Mouse (Mus musculus) hindbrain, embryonic 10.5 days (tissue): Measurements from ENCODE around the gene Capns1. TPM values are rescaled to one million over a fixed set of nuclear protein-coding genes. Genes with fewer than 3 reads are reported as not detected.
A peak's percentile ranks its signal among the peaks of the same experiment; 100 is the strongest.
"Not testable (repeated sequence)": the region's sequence is repeated elsewhere in the genome, so short reads cannot be mapped to it uniquely, and the experiment has no call there.

ENCODE experiments used
- DNase-seq: peaks from one replicate; pipeline ENCODE4 v3.0.0-alpha.2; 2017; ENCODE audit warnings: low spot score
- H3K27ac ChIP-seq: fragments of 300-500 bp; sonication (generic); 2 replicates; pipeline ENCODE4 v1.5.1; 2016; ENCODE audit warnings: mild to moderate bottlenecking, moderate library complexity
- H3K27me3 ChIP-seq: fragments of 300-500 bp; sonication (generic); 2 replicates; pipeline ENCODE4 v1.6.1; 2016; ENCODE audit warnings: mild to moderate bottlenecking; ENCODE audit not compliant: poor library complexity, insufficient read depth, severe bottlenecking
- H3K36me3 ChIP-seq: fragments of 300-500 bp; sonication (generic); 2 replicates; pipeline ENCODE4 v1.6.1; 2016; ENCODE audit warnings: mild to moderate bottlenecking, moderate library complexity
- H3K4me1 ChIP-seq: fragments of 300-500 bp; sonication (generic); replicated peaks from 2 replicates; pipeline ENCODE4 v1.6.1; 2016; ENCODE audit warnings: mild to moderate bottlenecking
- H3K4me3 ChIP-seq: fragments of 300-500 bp; sonication (generic); 2 replicates; pipeline ENCODE4 v1.5.1; 2016; ENCODE audit warnings: mild to moderate bottlenecking, moderate library complexity
- H3K9me3 ChIP-seq: fragments of 300-500 bp; sonication (generic); 2 replicates; pipeline ENCODE4 v1.6.1; 2016; ENCODE audit warnings: mild to moderate bottlenecking, moderate library complexity
- WGBS: fragments of 180-500 bp; shearing (Covaris S2); methylation state at CpG from one replicate; pipeline ENCODE4 v1.1.7; 2016; 5-methylcytosine and 5-hydroxymethylcytosine counted together
- polyA plus RNA-seq: library from polyadenylated mRNA; unstranded; fragments of >200 nt; fragmentation: Nextera tagmentation; extraction: Ambion mirVana; gene quantifications from 2 replicates; pipeline ENCODE4 v1.2.1, GENCODE M21; 2016

Capns1 gene
- 65.1 and 72.5 TPM in 2 replicates for polyA plus RNA-seq

GRCm38 (mm10) chr7:30198481-30198971, at the start of gene Capns1:
TSS of gene Capns1 (minus strand) at chr7:30198811.
- H3K9me3 ChIP-seq = no peaks in the 10 kb centered on the region
- DNase-seq = peak; percentile 75
- H3K27me3 ChIP-seq = no peaks in the 10 kb centered on the region
- H3K36me3 ChIP-seq = no peaks in the 10 kb centered on the region
- 0 out of 2 replicates have a peak within 1 kb of the TSS, but pooled peaks have one; percentile 35 for H3K27ac ChIP-seq
- peaks cover 26% of the 10 kb centered on the region for H3K4me1 ChIP-seq
- WGBS = 12% methylated on average over 8 of the region's 8 CpGs
- peak within 1 kb of the TSS; percentile 31 for H3K4me3 ChIP-seq

GRCm38 (mm10) chr7:30237374-30237773, 38.8 kb upstream of the Capns1 start:
- Histone ChIP-seq H3K4me1 (peaks cover 15% of the 10 kb centered on the region), H3K36me3 (peaks cover 59% of the 10 kb centered on the region)
- not testable (repeated sequence) for H3K4me3 ChIP-seq, H3K27ac ChIP-seq, H3K9me3 ChIP-seq, DNase-seq, H3K27me3 ChIP-seq
- WGBS = 89% methylated on average over 3 of the region's 3 CpGs

GRCm38 (mm10) chr7:30235625-30236024, 37.0 kb upstream of the Capns1 start, which contains the start of gene Ovol3:
TSS of gene Ovol3 (minus strand) at chr7:30235725.
- Histone ChIP-seq H3K9me3 (no peaks in the 10 kb centered on the region), H3K36me3 (peaks cover 42% of the 10 kb centered on the region), H3K4me1 (peaks cover 22% of the 10 kb centered on the region), H3K4me3 (no peak within 1 kb of the TSS), H3K27ac (no peak within 1 kb of the TSS), H3K27me3 (no peaks in the 10 kb centered on the region)
- DNase-seq = no peak
- WGBS = 85% methylated on average over 4 of the region's 4 CpGs

GRCm38 (mm10) chr7:30235091-30235490, 36.5 kb upstream of the Capns1 start:
- peaks cover 37% of the 10 kb centered on the region for H3K36me3 ChIP-seq
- H3K4me1 ChIP-seq = peaks cover 25% of the 10 kb centered on the region
- no peaks in the 10 kb centered on the region for H3K27me3 ChIP-seq
- H3K9me3 ChIP-seq = no peaks in the 10 kb centered on the region
- no peak overlapping the region for H3K4me3 ChIP-seq
- WGBS = 93% methylated on average over 8 of the region's 8 CpGs
- no peak for DNase-seq
- H3K27ac ChIP-seq = no peak overlapping the region

GRCm38 (mm10) chr7:30234276-30234858, 35.8 kb upstream of the Capns1 start:
- Histone ChIP-seq H3K4me1 (peaks cover 25% of the 10 kb centered on the region), H3K36me3 (peaks cover 36% of the 10 kb centered on the region), H3K27ac (no peak overlapping the region), H3K27me3 (no peaks in the 10 kb centered on the region), H3K9me3 (no peaks in the 10 kb centered on the region), H3K4me3 (no peak overlapping the region)
- 94% methylated on average over 15 of the region's 15 CpGs for WGBS
- no peak for DNase-seq

- DNase-seq = no peak
- H3K4me3 ChIP-seq = peak overlapping the region; percentile 79
- H3K27ac ChIP-seq = no peak overlapping the region
- peaks cover 25% of the 10 kb centered on the region for H3K4me1 ChIP-seq
- peaks cover 40% of the 10 kb centered on the region for H3K36me3 ChIP-seq
- no peaks in the 10 kb centered on the region for H3K27me3 ChIP-seq
- WGBS = 90% methylated on average over 20 of the region's 20 CpGs
- H3K9me3 ChIP-seq = no peaks in the 10 kb centered on the region
Observed at GRCm38 (mm10) chr7:30233387-30233786, 34.8 kb upstream of the Capns1 start.

GRCm38 (mm10) chr7:30232631-30233148, 34.1 kb upstream of the Capns1 start:
- peaks cover 25% of the 10 kb centered on the region for H3K4me1 ChIP-seq
- H3K27ac ChIP-seq = peak overlapping the region; percentile 95
- H3K27me3 ChIP-seq = no peaks in the 10 kb centered on the region
- peak; percentile 67 for DNase-seq
- 5% methylated on average over 24 of the region's 24 CpGs for WGBS
- H3K36me3 ChIP-seq = peaks cover 47% of the 10 kb centered on the region
- no peaks in the 10 kb centered on the region for H3K9me3 ChIP-seq
- peak overlapping the region; percentile 79 for H3K4me3 ChIP-seq

- Histone ChIP-seq H3K27me3 (no peaks in the 10 kb centered on the region), H3K9me3 (no peaks in the 10 kb centered on the region), H3K4me1 (peaks cover 25% of the 10 kb centered on the region), H3K36me3 (peaks cover 55% of the 10 kb centered on the region), H3K27ac (peak within 1 kb of the TSS; percentile 95), H3K4me3 (peak within 1 kb of the TSS; percentile 79)
- under 1% methylated on average over 67 of the region's 67 CpGs for WGBS
- DNase-seq = peak; percentile 97
Observed at GRCm38 (mm10) chr7:30231669-30232454, 33.3 kb upstream of the Capns1 start, which contains the start of the genes Polr2i and Tbcb. TSS of gene Polr2i (plus strand) at chr7:30231948. TSS of gene Tbcb (minus strand) at chr7:30232272.

- no peak for DNase-seq
- Histone ChIP-seq H3K36me3 (peaks cover 61% of the 10 kb centered on the region), H3K27ac (peak overlapping the region; percentile 95), H3K27me3 (no peaks in the 10 kb centered on the region), H3K4me3 (peak overlapping the region; percentile 79), H3K4me1 (peaks cover 25% of the 10 kb centered on the region), H3K9me3 (no peaks in the 10 kb centered on the region)
- under 1% methylated on average over 16 of the region's 16 CpGs for WGBS
Observed at GRCm38 (mm10) chr7:30231328-30231668, 32.7 kb upstream of the Capns1 start.

GRCm38 (mm10) chr7:30224206-30224605, 25.6 kb upstream of the Capns1 start:
- Histone ChIP-seq H3K27ac (no peak overlapping the region), H3K9me3 (no peaks in the 10 kb centered on the region), H3K4me3 (no peak overlapping the region), H3K4me1 (peaks cover 9% of the 10 kb centered on the region), H3K36me3 (peaks cover 70% of the 10 kb centered on the region), H3K27me3 (no peaks in the 10 kb centered on the region)
- DNase-seq = no peak
- 90% methylated on average over 12 of the region's 12 CpGs for WGBS

GRCm38 (mm10) chr7:30222205-30222604, 23.6 kb upstream of the Capns1 start:
- no peaks in the 10 kb centered on the region for H3K9me3 ChIP-seq
- H3K36me3 ChIP-seq = peaks cover 53% of the 10 kb centered on the region
- no peaks in the 10 kb centered on the region for H3K27me3 ChIP-seq
- no peak for DNase-seq
- H3K4me1 ChIP-seq = peaks cover 13% of the 10 kb centered on the region
- WGBS = 93% methylated on average over 5 of the region's 5 CpGs
- no peak overlapping the region for H3K4me3 ChIP-seq
- H3K27ac ChIP-seq = no peak overlapping the region

GRCm38 (mm10) chr7:30221433-30221832, 22.8 kb upstream of the Capns1 start:
- Histone ChIP-seq H3K9me3 (no peaks in the 10 kb centered on the region), H3K4me3 (no peak overlapping the region), H3K27ac (no peak overlapping the region), H3K36me3 (peaks cover 45% of the 10 kb centered on the region), H3K27me3 (no peaks in the 10 kb centered on the region), H3K4me1 (peaks cover 13% of the 10 kb centered on the region)
- no peak for DNase-seq
- WGBS = 91% methylated on average over 3 of the region's 3 CpGs

- Histone ChIP-seq H3K4me1 (peaks cover 13% of the 10 kb centered on the region), H3K36me3 (peaks cover 31% of the 10 kb centered on the region), H3K9me3 (no peaks in the 10 kb centered on the region), H3K27ac (peak overlapping the region; percentile 83), H3K27me3 (no peaks in the 10 kb centered on the region), H3K4me3 (peak overlapping the region; percentile 58)
- DNase-seq = no peak
- 27% methylated on average over 11 of the region's 11 CpGs for WGBS
Observed at GRCm38 (mm10) chr7:30220008-30220356, 21.4 kb upstream of the Capns1 start.
